Mouse (Mus musculus): ENCODE data around the gene Col1a1.

Gene Col1a1

DNA sequence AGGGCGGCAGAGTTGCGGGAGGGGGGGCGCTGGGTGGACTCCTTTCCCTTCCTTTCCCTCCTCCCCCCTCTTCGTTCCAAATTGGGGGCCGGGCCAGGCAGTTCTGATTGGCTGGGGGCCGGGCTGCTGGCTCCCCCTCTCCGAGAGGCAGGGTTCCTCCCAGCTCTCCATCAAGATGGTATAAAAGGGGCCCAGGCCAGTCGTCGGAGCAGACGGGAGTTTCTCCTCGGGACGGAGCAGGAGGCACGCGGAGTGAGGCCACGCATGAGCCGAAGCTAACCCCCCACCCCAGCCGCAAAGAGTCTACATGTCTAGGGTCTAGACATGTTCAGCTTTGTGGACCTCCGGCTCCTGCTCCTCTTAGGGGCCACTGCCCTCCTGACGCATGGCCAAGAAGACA, at the start of gene Col1a1:
Gene Col1a1, plus strand, starts transcription at position 180 of the 400 bp plus-strand sequence.
- no peak for DNase-seq (ENCODE audit: low spot score)

DNA sequence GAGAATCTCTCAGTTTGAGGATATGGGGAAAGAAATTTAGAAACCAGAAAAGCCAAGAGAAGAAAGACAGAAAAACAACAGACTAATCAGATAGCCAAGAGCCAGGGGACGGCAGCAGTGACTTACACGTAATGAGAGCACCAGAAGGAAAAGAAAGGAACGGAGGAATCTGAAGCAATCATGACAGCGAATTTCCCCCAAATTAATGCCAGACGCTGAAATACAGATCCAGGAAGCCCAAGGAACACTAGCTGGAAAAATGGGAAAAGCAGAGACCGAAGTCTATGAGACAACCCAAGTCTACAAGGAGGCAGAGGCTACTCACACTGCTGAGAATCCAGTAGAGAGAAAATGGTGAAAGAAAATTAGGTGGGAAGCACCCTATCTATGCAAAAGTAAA, 44.9 kb upstream of the Col1a1 start:
- DNase-seq (ENCODE audit: low spot score): no peak

DNA sequence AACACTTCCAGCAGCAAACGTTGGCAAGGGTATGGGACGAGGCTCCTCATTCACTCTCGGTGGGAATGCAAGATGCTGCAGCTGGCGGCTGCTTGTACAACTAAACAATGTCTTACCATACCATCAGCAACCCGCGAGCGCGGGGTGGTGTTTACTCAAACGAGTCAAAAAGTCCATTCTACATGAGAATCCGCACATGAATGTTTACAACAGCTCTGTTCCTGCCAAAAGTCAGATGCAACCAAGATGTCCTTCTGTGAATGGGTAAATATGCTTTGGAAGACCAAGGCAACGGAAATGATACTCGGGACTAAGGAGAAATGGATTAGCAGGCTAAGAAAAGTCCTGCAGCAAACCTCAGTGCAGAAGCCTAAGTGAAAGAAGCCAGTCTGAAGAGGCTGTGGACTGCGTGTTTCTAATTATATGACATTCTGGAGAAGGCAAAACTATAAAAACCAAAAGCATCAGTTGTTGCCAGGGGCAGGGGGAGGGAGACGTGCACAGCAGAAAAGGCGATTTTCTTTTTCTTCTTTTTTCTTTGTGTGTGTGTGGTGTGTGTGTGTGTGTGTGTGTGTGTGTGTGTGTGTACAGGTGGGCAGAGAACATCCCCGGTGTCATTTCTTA, 39.2 kb upstream of the Col1a1 start:
- DNase-seq (ENCODE audit: low spot score): no peak

DNA sequence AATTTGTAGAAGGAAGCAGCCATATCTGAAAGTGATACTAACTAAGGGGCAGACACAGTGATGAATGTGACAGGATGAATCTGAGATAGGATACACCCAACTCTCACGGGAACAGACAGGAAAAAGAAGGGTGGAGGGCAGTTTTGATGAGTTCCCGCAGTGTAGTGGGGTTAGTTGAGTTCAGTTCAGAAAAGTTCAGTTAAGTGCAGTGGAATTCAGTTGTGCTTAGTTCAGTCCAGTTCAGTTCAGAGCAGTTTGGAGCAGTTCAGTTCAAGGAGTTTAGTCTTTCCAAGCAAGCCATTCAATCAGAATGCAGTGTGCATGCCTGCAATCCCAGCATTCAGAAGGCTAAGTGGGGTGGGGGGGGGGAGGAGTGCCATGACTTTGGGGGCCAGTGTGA, 34.8 kb upstream of the Col1a1 start:
- DNase-seq (ENCODE audit: low spot score): no peak

DNA sequence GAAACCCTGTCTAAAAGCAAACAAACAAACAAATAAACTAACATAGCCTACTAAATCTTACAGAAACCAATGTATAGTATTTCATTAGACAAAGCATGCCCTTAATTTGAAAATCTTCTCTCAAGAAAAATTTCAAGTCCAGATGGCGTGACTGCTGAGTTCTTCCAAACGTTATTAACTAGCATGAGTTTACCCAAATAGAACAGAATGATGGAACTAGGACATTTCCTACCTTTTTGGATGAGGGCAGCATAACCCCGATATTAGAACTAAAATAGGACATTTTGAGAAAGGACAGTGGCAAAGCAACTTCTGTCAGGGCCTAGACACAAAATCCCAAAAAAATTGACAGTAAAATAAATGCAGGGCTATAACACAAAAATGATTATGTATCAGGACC, 31.7 kb upstream of the Col1a1 start:
- no peak for DNase-seq (ENCODE audit: low spot score)

DNA sequence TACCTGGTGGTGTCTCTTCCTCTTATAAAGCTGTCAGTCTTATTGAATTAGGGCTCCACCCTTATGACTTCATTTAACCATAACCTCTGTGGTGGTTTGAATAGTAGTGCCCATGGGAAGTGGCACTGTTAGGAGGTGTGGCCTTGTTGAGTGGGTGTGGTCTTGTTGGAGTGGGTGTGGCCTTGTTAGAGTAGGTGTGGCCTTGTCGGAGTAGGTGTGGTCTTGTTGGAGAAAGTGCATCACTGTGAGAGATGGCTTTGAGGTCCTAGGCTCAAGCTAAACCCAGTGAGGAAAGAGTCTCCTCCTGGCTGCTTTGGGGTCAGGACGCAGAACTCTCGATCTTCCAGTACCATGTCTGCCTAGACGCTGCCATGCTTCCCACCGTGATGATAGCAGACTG, 25.1 kb upstream of the Col1a1 start:
- DNase-seq (ENCODE audit: low spot score): no peak

DNA sequence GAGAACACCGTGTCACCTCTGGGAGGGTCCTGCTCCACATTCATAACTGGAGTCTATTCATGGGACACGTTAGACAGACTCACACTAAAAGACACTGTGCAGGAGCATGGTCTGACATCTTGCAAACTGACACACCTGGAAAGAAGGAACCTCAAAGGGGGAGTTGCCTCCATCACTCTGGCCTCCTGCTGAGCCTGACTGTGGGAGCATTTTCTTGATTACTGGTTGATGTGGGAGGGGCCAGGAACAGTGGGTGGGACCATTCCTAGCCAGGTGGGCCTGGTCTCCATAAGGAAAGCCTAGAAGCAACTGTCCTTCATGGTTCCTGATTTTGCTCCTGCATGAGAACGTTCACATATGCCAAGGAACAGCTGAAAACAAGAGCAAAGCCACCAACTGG, 23.5 kb upstream of the Col1a1 start:
- DNase-seq (ENCODE audit: low spot score): no peak

DNA sequence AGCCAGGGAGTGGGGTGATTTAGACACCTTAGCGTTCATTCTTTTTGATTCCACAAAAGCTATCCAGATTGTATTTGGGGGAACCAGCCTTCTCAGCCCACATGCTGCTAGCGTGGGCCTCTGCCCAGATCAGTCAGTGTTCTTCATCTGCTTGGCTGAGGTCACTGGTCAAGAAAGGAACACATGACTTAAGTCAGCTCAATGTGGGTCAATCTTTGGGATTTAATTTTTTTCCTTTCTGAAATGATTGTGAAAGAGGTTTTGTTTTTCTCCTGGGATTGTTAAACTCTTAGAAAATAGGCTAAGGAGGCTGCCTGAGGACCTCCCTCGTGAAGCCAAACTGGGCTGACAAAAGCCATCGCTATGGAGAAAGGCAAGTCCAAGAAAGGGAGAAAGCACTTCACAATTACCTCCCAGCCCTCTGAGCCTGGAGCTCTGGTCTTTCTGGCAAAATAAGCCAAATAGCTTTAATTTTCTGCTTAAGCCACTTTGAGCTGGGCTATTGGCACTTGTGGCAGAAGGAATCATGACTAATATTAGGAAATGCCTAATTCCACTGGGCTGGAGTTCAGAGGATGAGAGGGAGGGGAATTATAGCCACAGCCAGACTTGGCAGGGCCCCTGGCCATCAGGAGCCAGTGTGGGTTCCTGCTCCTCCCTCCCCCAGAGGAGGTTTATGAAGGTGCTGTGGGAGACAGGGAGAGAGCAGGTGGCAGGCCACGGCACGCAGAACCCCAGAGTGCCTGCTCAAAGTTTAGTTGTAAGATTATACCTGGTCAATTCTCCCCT, 22.5 kb upstream of the Col1a1 start:
- no peak for DNase-seq (ENCODE audit: low spot score)

DNA sequence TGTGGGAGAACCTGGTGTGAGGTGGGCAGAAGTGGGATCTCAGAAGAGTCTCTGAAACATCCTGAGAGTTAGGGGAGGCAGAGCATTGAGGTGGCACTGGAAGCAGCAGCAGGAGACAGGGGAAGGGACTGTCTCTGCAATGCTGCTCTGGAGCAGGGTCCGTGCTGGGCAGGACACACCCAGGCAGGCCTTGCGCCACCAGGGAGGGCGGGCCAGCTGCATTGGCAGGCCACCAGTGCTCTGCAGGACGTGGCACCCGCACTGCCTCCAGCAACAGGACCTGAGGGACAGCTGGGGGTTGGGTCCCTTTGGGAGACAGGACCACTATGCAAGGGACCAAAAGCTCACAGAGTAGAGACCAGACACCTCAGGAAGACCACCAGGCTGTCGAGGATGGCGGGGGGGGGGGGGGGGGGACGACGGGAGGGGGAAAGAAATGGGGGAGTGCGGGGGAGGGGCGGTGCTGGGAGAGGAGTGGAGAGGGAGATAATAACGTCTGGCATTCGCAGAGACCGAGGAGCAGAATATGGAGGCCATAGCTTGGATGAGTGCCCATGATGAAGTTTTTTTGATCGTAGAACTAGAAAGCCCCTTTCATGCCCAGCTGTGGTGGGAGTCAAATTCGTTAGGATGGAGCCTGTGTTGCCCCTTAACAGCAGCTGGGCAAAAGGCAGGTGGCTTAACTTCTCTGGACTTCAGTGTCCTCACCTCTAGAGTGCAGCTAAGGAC, 20.2 kb upstream of the Col1a1 start:
- peak; percentile 46 for DNase-seq (ENCODE audit: low spot score)

DNA sequence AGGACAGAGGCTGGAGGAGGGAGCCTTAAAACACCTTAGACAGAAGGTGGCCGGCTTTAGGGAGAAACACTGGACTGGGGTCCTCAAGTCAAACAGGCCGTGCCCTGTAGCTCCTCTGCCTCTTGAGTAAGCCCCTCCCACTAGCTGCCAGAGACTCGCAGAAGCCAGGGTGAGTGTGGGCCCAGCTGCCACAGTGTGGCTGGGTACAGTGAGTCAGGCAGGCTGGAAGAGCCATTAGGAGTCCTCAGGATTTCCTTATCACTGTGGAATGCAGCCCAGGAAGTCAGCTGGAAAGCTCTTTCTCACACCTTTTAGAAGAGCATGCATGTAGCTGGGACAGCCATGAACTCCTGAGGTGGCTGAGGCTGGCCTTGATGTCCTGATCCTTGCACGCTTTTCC, 19.5 kb upstream of the Col1a1 start:
- no peak for DNase-seq (ENCODE audit: low spot score)

DNA sequence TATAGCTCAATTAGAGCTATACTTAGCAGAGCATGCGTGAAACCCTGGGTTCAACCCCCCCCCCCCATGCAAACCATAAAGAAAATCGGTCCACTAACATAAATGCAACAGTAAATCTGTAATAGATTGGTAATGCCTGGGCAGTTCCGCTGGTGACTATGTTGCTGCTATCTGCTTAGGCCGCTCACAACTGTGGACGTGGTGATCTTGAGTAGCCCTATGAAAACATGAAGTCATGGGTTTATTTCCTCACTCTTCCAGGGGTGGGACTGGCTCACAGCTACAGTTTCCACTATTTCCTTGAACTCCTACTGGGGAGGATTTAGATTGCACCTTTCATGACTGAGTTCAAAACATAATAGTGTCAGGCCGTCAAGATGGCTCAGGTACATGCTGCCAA, 18.3 kb upstream of the Col1a1 start:
- DNase-seq (ENCODE audit: low spot score): no peak

DNA sequence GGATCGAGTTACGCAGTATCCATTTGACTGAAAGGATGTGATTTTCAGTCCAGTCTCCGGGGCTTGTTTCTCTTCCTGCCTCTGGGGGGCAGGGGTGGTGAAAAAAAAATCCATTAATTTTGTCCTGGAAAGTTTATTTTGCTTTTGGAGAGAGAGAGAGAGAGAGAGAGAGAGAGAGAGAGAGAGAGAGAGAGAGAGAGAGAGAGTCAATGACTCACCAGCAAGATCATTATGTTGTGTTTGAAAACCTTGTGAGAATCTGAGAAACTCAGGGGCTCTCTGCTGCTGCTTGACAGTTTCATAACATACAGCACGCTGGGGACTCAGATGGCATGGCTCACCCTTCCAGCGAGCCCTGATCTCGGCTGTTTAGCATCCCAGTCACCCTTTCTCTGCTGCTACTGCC, 15.0 kb upstream of the Col1a1 start:
- no peak for DNase-seq (ENCODE audit: low spot score)

DNA sequence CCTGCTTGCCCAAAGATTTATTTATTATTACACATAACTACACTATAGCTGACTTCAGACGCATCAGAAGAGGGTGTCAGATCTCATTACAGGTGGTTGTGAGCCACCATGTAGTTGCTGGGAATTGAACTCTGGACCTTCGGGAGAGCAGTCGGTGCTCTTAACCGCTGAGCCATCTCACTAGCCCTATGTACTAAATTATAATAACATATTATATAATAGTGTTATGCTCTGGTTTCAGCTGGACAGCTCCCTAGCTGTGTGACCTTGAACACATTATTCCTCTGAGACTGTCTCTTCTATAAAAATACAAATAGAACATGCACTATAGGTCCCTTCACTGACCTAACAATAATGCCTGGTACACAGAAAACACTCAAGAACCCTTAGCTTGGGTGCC, 11.0 kb upstream of the Col1a1 start:
- no peak for DNase-seq (ENCODE audit: low spot score)

DNA sequence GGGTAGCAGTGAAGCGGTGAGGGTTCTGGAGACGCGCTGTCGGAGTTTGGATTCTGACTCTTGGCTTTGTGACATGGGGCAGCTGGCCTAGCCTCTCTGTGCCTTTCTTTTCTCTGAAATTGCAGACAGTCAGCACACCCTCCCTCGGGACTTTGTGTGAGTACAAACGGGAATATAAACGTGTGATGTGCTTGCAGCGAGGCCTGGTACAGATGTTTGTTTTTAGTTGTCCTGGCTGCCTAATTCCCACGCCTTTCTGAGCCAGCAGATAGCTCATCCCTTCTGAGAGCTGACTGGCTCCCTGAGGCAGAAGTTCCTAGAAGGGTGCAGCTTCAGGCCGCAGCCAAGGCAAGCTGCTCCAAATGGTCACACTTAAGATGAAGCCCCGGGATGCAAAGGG, 9.6 kb upstream of the Col1a1 start:
- DNase-seq (ENCODE audit: low spot score): no peak

DNA sequence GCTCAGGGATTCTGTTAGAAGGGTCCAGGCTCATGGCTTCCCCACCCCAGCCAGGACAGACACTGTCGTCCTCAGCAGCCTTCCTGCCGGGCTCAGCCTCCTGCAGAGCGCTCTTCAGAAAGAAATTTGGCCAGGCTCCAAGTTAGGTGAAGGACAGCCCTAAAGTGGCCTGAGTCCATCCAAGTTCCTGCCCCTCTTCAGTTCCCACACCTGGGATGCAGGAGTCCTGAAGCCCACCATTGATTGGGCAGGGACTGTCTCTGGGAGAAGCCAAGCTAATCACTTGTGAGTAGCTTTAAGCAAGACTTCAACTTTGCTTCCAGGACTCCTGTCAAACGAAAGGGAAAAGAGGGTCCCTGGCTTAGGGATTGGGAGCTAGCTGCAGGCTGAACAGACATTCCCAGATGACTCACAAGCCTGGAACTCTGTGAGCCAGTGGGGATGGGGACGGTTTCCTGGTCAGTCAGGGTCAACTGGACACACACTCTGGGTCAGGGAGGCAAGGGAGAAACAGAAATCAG, 8.2 kb upstream of the Col1a1 start:
- DNase-seq (ENCODE audit: low spot score): no peak

DNA sequence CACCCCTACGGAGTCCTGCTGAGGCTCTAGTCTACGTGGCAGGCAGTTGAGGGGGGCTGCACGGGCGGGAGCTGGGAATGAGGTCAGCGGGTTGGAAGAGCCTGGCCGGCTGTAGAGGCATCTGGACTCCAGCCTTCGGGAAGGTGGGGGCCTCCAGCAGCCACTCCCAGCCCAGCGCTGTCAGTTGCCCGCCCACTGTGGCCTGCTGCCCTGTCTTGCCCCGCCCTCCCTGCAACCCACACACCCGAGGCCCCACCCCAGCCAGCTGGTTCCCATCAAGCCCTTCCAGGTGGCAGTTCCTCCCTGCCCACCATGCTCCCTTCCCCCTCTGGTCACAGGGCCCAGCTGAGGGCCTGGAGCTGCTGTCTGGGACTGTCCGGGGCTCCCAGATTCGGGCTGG, 7.2 kb upstream of the Col1a1 start:
- DNase-seq (ENCODE audit: low spot score): peak; percentile 34

DNA sequence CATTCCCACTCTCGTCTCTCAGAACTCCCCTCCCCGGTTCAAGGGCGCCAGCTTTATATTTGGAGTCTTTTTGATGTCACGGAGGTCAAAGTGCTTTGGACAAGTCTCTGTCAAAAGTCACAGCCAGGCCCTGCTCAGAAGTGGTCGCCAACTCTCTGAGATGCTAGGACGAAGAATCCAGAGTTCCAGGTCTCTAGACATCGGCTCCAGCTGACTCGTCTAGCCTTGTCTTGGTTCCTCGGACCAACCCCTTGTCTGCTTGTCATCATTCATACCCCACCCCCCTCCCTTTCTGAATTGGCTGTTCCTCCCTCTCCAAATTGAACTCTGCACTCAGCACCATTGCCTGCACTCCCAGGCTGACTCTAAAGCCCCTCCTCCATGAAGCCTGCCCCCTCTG, 6.4 kb upstream of the Col1a1 start:
- DNase-seq (ENCODE audit: low spot score): no peak

DNA sequence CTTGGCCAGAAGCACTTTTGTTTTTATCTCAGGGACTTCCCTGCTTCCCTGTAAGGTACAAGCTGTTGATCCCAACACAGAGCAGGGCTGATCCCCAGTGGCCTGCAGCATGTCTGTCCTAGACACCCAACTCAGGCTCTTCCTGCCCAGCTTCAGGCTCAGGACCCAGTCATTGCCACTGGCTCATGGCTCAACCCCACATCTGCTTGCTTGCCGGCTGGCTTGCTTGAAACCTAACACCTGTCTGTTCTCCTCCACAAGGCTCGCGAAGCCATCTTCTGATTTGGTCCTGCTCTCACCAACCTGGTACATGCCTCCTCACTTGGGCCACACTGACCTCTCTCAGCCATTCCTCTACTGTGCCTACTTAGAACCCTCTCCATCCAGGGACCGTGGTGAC, 5.9 kb upstream of the Col1a1 start:
- DNase-seq (ENCODE audit: low spot score): no peak

DNA sequence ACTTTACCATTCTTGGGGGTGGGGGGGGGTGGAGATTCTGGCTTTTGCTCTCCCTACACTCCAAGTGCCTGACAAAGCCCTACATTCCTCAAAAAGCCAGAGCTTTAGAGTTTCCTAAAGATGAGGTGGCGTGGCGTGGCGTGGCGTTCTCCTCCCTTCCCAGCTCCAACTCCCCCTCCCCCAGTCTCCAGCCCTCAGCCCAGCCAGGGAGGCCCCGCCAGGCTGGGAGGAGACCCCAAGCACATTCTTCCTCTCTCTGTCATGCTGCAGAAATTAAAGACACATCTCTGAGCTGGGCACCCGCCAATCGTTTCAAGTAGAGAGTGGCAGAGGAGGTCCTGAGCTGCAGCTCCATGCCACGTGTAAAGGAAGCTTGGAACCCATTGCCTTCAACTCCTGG, 2.4 kb upstream of the Col1a1 start:
- no peak for DNase-seq (ENCODE audit: low spot score)

DNA sequence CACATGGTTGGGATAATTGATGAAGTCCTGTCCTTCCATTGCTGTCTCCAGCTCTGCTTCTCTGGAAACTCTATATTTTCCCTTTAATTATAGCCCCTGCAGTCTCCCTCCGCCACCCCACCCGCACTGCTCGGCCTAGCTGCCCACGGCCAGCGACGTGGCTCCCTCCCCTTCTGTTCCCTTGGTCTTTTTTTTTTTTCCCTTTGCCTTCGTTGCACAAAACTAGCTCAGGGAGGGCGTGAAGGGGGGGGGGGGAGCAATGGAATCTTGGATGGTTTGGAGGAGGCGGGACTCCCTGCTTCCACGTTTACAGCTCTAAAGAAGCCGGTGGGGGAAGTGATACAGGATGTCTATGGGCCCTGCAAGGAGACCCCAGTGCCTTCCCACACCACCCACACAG, 1.5 kb upstream of the Col1a1 start:
- DNase-seq (ENCODE audit: low spot score): no peak

DNA sequence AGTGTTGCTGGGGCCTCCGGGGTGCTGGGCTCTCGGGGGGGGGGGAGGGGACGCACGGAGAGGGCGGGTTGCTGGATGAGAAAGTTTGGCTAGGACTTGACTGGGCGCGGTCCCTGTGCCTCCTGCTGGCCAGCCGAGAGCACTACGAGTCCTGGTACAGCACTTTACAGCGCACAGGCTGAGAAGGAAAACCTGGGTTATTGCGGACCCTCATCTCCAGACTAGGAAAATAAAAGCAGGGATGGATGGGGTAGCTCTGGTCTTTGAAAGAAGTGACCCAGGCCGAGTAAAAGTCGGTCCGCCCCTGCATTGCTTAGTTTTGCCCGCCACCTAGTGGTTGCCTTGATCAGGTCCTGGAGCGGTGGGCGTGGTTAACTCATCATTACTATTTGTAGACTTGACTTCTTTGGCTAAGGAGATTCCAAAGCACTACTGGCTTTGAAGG, 849 bp downstream of the Col1a1 start:
- DNase-seq (ENCODE audit: low spot score): peak; percentile 88

DNA sequence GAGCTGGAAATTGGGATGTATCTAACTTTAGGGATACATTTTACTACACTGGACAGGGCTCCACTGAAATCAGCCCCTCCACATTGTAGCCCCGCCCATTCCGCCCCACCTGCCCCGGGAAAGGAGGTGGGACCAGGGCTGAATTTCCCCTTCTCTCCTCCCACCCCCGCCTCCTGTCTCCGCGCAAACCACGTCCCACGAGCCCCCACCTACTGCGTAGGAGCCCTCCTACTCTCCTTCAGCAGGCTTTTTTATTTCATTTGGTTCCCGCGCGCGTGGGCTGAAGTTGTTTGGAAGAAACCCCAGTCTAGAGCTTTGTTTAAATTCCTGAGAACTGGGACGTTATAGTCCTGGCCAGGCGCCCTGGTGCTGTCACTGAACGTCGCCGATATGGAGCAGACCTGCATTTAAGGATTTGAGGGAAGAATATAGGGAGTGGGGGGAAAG, 1.3 kb downstream of the Col1a1 start:
- peak; percentile 54 for DNase-seq (ENCODE audit: low spot score)

DNA sequence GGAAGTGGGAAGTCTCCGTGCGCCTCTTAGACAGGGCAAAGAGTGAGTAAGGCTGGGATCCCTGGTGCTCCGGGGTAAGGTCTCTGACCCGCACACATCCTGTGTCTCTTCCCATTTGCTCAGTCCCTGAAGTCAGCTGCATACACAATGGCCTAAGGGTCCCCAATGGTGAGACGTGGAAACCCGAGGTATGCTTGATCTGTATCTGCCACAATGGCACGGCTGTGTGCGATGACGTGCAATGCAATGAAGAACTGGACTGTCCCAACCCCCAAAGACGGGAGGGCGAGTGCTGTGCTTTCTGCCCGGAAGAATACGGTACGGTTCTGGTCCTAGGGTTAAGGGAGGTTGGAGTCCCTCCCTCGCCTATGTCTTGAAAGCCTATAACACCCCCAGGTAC, 1.8 kb downstream of the Col1a1 start:
- no peak for DNase-seq (ENCODE audit: low spot score)

All from layer of hippocampus, adult 11-12 months (tissue).